Mouse (Mus musculus) olfactory bulb, adult 2 months (tissue): Measurements from ENCODE around the gene Zmynd11.

Source experiments
- CTCF ChIP-seq: fragments of 200-500 bp; IDR thresholded peaks from 2 replicates; pipeline ENCODE4 v1.5.1; 2012; ENCODE audit warnings: low read depth, mild to moderate bottlenecking, low read length, moderate library complexity; ENCODE audit not compliant: insufficient read depth
- POLR2A ChIP-seq: fragments of 200-500 bp; IDR thresholded peaks from 2 replicates; pipeline ENCODE4 v1.6.1; 2012; ENCODE audit warnings: mild to moderate bottlenecking, low read depth, low read length, moderate library complexity; ENCODE audit not compliant: insufficient read depth

GRCm38 (mm10) chr13:9692876-9693275, 72.3 kb downstream of the Zmynd11 start:
- no peak for TF ChIP-seq CTCF
- no peak for TF ChIP-seq POLR2A
